Mouse (Mus musculus): ENCODE data around the gene Gm20708. TPM values are rescaled to one million over a fixed set of nuclear protein-coding genes. Genes with fewer than 3 reads are reported as not detected.

Gene Gm20708
- polyA plus RNA-seq, 1 experiment from 2014 or later = 1.6 TPM

- no peaks in the 10 kb centered on the region for H3K9me3 ChIP-seq
- no peak overlapping the region for H3K4me2 ChIP-seq
- 95% methylated on average over 10 of the region's 10 CpGs for WGBS
These were observed 34.5 kb upstream of the Gm20708 start for GRCm38 (mm10) chr11:117774925-117775324.

GRCm38 (mm10) chr11:117775540-117775939, 33.9 kb upstream of the Gm20708 start:
- whole genome bisulfite sequencing = 94% methylated on average over 11 of the region's 13 CpGs
- Histone ChIP-seq H3K27ac (replicated peaks) (no peak overlapping the region), H3K9ac (no peak overlapping the region), H3K4me2 (no peak overlapping the region), H3K27me3 (peaks cover 10% of the 10 kb centered on the region), H3K4me3 (no peak overlapping the region), H3K9me3 (no peaks in the 10 kb centered on the region), H3K36me3 (no peaks in the 10 kb centered on the region), H3K4me1 (replicated peaks) (peaks cover 33% of the 10 kb centered on the region)
- no peak for ATAC-seq (ENCODE audit: low read depth)

More at GRCm38 (mm10) chr11:117774925-117775324, 34.5 kb upstream of the Gm20708 start:
- no peak overlapping the region for H3K9ac ChIP-seq
- peaks cover 3% of the 10 kb centered on the region; the same call in 1 of the 2 replicates for H3K27me3 ChIP-seq
- H3K4me3 ChIP-seq = no peak overlapping the region
- H3K27ac ChIP-seq (replicated peaks) = no peak overlapping the region
- H3K4me1 ChIP-seq (replicated peaks) = peaks cover 33% of the 10 kb centered on the region
- no peaks in the 10 kb centered on the region for H3K36me3 ChIP-seq
- ATAC-seq (ENCODE audit: low read depth) = no peak

- H3K4me3 ChIP-seq = no peak overlapping the region
- H3K36me3 ChIP-seq = no peaks in the 10 kb centered on the region
- no peak overlapping the region for H3K4me2 ChIP-seq
- no peak overlapping the region for H3K27ac ChIP-seq (replicated peaks)
- H3K9ac ChIP-seq = no peak overlapping the region
- ATAC-seq (ENCODE audit: low read depth) = no peak
- H3K27me3 ChIP-seq = peaks cover 17% of the 10 kb centered on the region
- no peaks in the 10 kb centered on the region for H3K9me3 ChIP-seq
- WGBS = 84% methylated on average over 14 of the region's 14 CpGs
- peaks cover 38% of the 10 kb centered on the region for H3K4me1 ChIP-seq (replicated peaks)
These were observed 33.2 kb upstream of the Gm20708 start for GRCm38 (mm10) chr11:117776085-117776792.

DNA sequence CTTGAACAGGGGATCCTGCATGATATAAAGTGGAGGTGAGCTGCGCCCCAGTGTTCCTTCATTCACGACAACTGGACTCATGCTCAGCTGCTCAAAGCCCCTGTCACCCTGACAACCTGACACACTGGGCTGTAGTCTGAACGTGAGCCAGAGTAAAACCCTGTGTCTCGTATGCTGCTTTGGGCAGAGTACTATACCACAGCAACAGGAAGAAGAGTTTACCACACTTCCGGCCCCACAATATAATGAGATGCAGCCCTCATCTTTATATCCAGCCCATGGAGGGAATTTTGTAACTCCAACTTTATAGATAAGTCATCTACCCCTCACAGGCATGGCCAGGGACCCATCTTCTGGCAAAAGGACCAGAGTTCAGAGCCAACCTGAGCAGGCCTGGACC, 32.4 kb upstream of the Gm20708 start:
- Histone ChIP-seq H3K4me3 (no peak overlapping the region), H3K9me3 (no peaks in the 10 kb centered on the region), H3K9ac (no peak overlapping the region), H3K4me2 (no peak overlapping the region), H3K36me3 (no peaks in the 10 kb centered on the region), H3K27me3 (peaks cover 25% of the 10 kb centered on the region), H3K4me1 (replicated peaks) (peaks cover 47% of the 10 kb centered on the region), H3K27ac (replicated peaks) (no peak overlapping the region)
- no peak for ATAC-seq (ENCODE audit: low read depth)
- WGBS = 87% methylated on average over 5 of the region's 5 CpGs

DNA sequence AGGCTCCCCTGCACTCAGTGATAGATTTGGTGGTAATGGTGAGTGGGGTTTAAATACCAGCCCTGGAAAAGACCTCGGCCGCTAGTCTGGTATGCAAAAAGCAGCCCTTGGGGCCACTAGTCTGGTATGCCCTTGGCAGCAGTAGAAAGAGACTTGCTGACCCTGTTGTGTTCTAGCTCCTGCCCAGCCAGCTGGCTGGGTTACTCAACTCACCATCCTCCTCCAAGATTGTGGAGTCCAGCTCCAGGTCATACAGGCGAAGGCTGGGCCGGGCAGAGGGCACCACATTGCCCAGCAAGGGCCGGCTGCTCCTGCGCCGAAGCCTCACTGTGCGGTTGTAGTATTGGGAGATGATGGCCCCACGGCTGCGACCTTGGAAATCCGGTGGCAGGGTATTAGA, 31.4 kb upstream of the Gm20708 start:
- H3K4me2 ChIP-seq = no peak overlapping the region

GRCm38 (mm10) chr11:117778851-117779433, 30.5 kb upstream of the Gm20708 start:
- Histone ChIP-seq H3K9me3 (no peaks in the 10 kb centered on the region), H3K4me2 (peak overlapping the region; percentile 57), H3K27ac (replicated peaks) (peak overlapping the region; percentile 78), H3K4me3 (peak overlapping the region; percentile 32; the same call in 1 of the 2 replicates), H3K4me1 (replicated peaks) (peaks cover 58% of the 10 kb centered on the region), H3K9ac (peak overlapping the region; percentile 38; the same call in 1 of the 2 replicates), H3K36me3 (no peaks in the 10 kb centered on the region), H3K27me3 (peaks cover 38% of the 10 kb centered on the region)
- ATAC-seq (ENCODE audit: low read depth) = no peak
- WGBS = 43% methylated on average over 12 of the region's 12 CpGs

More for the DNA sequence above, 31.4 kb upstream of the Gm20708 start:
- Histone ChIP-seq H3K4me1 (replicated peaks) (peaks cover 52% of the 10 kb centered on the region), H3K27me3 (peaks cover 34% of the 10 kb centered on the region), H3K9me3 (no peaks in the 10 kb centered on the region), H3K36me3 (no peaks in the 10 kb centered on the region), H3K9ac (no peak overlapping the region), H3K4me3 (no peak overlapping the region), H3K27ac (replicated peaks) (no peak overlapping the region)
- no peak for ATAC-seq (ENCODE audit: low read depth)
- 92% methylated on average over 11 of the region's 11 CpGs for whole genome bisulfite sequencing

- Histone ChIP-seq H3K4me2 (peak overlapping the region; percentile 57), H3K9ac (peak overlapping the region; percentile 66), H3K27ac (replicated peaks) (peak overlapping the region; percentile 78), H3K27me3 (peaks cover 44% of the 10 kb centered on the region), H3K9me3 (no peaks in the 10 kb centered on the region), H3K36me3 (no peaks in the 10 kb centered on the region), H3K4me3 (peak overlapping the region; percentile 32), H3K4me1 (replicated peaks) (peaks cover 58% of the 10 kb centered on the region)
- peak; percentile 40 for ATAC-seq (ENCODE audit: low read depth)
- 3% methylated on average over 38 of the region's 38 CpGs for whole genome bisulfite sequencing
These were observed 29.9 kb upstream of the Gm20708 start for GRCm38 (mm10) chr11:117779434-117780198.

DNA sequence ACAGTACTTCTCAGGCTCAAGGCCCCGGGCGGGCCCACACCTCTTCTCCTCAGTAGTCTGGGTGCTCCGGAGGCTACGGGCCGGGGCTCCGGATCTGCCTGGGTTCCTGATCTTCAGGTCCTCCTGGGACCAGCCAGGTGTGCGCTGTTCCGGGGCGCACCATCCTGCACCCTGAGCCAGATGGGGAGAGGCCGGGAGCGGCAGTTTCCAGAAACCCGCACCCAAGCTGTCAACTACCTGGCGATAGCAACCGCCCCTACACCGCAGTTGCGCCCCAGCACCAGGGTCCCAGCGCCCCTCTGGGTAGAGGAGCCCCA, 29.3 kb upstream of the Gm20708 start:
- Histone ChIP-seq H3K9ac (peak overlapping the region; percentile 66), H3K4me1 (replicated peaks) (peaks cover 58% of the 10 kb centered on the region), H3K4me2 (peak overlapping the region; percentile 57), H3K27me3 (peaks cover 49% of the 10 kb centered on the region), H3K36me3 (no peaks in the 10 kb centered on the region), H3K4me3 (peak overlapping the region; percentile 32), H3K27ac (replicated peaks) (peak overlapping the region; percentile 78), H3K9me3 (no peaks in the 10 kb centered on the region)
- 4% methylated on average over 17 of the region's 17 CpGs for WGBS
- ATAC-seq (ENCODE audit: low read depth) = peak; percentile 17; the same call in 1 of the 2 replicates

- Histone ChIP-seq H3K4me1 (replicated peaks) (peaks cover 58% of the 10 kb centered on the region), H3K4me2 (peak overlapping the region; percentile 57), H3K9me3 (no peaks in the 10 kb centered on the region), H3K27me3 (peaks cover 54% of the 10 kb centered on the region), H3K9ac (peak overlapping the region; percentile 66; the same call in 1 of the 2 replicates), H3K36me3 (no peaks in the 10 kb centered on the region), H3K4me3 (peak overlapping the region; percentile 32), H3K27ac (replicated peaks) (peak overlapping the region; percentile 78)
- 6% methylated on average over 19 of the region's 19 CpGs for WGBS
- ATAC-seq (ENCODE audit: low read depth) = no peak
These were observed 28.8 kb upstream of the Gm20708 start for GRCm38 (mm10) chr11:117780582-117781111.

GRCm38 (mm10) chr11:117781199-117781821, 28.2 kb upstream of the Gm20708 start:
- H3K9me3 ChIP-seq = no peaks in the 10 kb centered on the region
- peaks cover 58% of the 10 kb centered on the region for H3K4me1 ChIP-seq (replicated peaks)
- no peak for ATAC-seq (ENCODE audit: low read depth)
- peak overlapping the region; percentile 52 for H3K27ac ChIP-seq (replicated peaks)
- H3K4me3 ChIP-seq = peak overlapping the region; percentile 32; the same call in 1 of the 2 replicates
- no peak overlapping the region for H3K9ac ChIP-seq
- 23% methylated on average over 18 of the region's 18 CpGs for WGBS
- H3K36me3 ChIP-seq = no peaks in the 10 kb centered on the region
- peaks cover 54% of the 10 kb centered on the region for H3K27me3 ChIP-seq
- H3K4me2 ChIP-seq = peak overlapping the region; percentile 57

DNA sequence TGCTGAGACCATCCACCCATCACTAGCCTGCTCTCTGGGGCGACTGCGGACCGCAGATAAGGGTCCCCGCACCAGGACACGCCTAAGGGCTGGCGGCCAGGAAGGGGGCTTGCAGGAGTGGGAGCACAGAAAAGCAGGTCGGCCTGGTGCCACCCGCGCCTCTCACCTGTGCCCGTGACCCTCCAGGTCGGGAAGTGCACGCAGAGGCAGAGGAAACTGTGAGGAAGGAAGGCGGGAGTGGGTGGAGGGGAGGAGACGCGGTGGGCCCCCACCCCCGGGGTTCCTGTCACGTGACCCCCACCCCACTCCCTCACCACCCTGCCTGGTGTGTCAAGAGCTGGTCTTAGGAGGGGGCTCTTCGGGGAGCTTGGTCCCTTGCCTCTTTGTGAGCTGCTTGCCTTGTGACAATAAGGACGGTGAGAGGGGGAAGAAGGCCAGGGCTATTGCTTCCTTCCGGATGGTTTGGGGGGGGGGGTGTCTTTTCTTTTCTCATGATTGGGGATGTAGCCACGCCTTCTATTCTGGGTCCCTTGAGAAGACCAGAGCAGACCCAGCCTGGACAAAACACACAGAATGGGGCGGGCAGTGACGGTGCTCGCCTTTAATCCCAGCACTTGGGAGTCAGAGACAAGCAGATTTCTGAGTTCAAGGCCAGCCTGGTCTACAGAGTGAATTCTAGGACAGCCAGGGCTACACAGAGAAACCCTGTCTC, 27.3 kb upstream of the Gm20708 start, which contains the start of the genes Tmc8 and Tmc6:
Gene Tmc8 (plus strand): TSS at position 84 of the 712 bp plus-strand sequence.
Gene Tmc6 (minus strand): TSS at position 206 of the 712 bp plus-strand sequence.
- Histone ChIP-seq H3K9ac (peak within 1 kb of the TSS; percentile 61), H3K9me3 (no peaks in the 10 kb centered on the region), H3K4me2 (peak within 1 kb of the TSS; percentile 57), H3K27me3 (peaks cover 54% of the 10 kb centered on the region), H3K36me3 (no peaks in the 10 kb centered on the region), H3K27ac (replicated peaks) (peak within 1 kb of the TSS; percentile 52), H3K4me1 (replicated peaks) (peaks cover 58% of the 10 kb centered on the region), H3K4me3 (peak within 1 kb of the TSS; percentile 32)
- 37% methylated on average over 24 of the region's 24 CpGs for WGBS
- no peak for ATAC-seq (ENCODE audit: low read depth)

Data from neural tube, embryonic 13.5 days (tissue).